Mouse (Mus musculus) olfactory bulb, adult 2 months (tissue): ENCODE measurements at regions not wholly inside any gene's neighbourhood (a gene's known extent, or its start where the extent isn't known, plus 50 kb on each side); places are given as distances from the start of the nearest gene placed in this dataset.

Experiments used
- H3K27ac ChIP-seq: fragments of 200-500 bp; 2 replicates; pipeline ENCODE4 v1.5.1; 2012; ENCODE audit warnings: low read depth, low read length; ENCODE audit not compliant: insufficient read depth
- H3K4me1 ChIP-seq: fragments of 200-500 bp; 2 replicates; pipeline ENCODE4 v1.6.1; 2012; ENCODE audit warnings: low read length; ENCODE audit not compliant: control insufficient read depth, insufficient read depth
- H3K4me3 ChIP-seq: fragments of 200-500 bp; 2 replicates; pipeline ENCODE4 v1.5.1; 2012; ENCODE audit warnings: mild to moderate bottlenecking, low read depth, low read length, moderate library complexity; ENCODE audit not compliant: insufficient read depth
- CTCF ChIP-seq: fragments of 200-500 bp; IDR thresholded peaks from 2 replicates; pipeline ENCODE4 v1.5.1; 2012; ENCODE audit warnings: low read depth, mild to moderate bottlenecking, low read length, moderate library complexity; ENCODE audit not compliant: insufficient read depth
- POLR2A ChIP-seq: fragments of 200-500 bp; IDR thresholded peaks from 2 replicates; pipeline ENCODE4 v1.6.1; 2012; ENCODE audit warnings: mild to moderate bottlenecking, low read depth, low read length, moderate library complexity; ENCODE audit not compliant: insufficient read depth
- WGBS: fragments of 180-500 bp; shearing (Covaris S2); methylation state at CpG from one replicate; pipeline ENCODE4 v1.1.7; 2018; 5-methylcytosine and 5-hydroxymethylcytosine counted together

- Histone ChIP-seq H3K27ac (no peak overlapping the region), H3K4me3 (no peak overlapping the region), H3K4me1 (no peaks in the 10 kb centered on the region)
- TF ChIP-seq POLR2A (no peak), CTCF (no peak)
These were observed 1170.7 kb upstream of the Sel1l start for GRCm38 (mm10) chr12:93019633-93020032.

- Histone ChIP-seq H3K27ac (no peak overlapping the region), H3K4me1 (no peaks in the 10 kb centered on the region), H3K4me3 (no peak overlapping the region)
- TF ChIP-seq CTCF: no peak
- TF ChIP-seq POLR2A: no peak
These were observed 1162.6 kb upstream of the Sel1l start for GRCm38 (mm10) chr12:93011583-93011982.

- no peaks in the 10 kb centered on the region for H3K4me1 ChIP-seq
- no peak overlapping the region for H3K4me3 ChIP-seq
- no peak overlapping the region for H3K27ac ChIP-seq
- WGBS: 65% methylated on average over 2 of the region's 2 CpGs
- TF ChIP-seq POLR2A (no peak), CTCF (no peak)
These were observed 1157.9 kb upstream of the Sel1l start for GRCm38 (mm10) chr12:93006844-93007365.

GRCm38 (mm10) chr12:93003125-93003524 is 1154.2 kb upstream of the Sel1l start:
- Histone ChIP-seq H3K27ac (no peak overlapping the region), H3K4me3 (no peak overlapping the region), H3K4me1 (no peaks in the 10 kb centered on the region)
- TF ChIP-seq POLR2A (no peak), CTCF (no peak)
- WGBS: 89% methylated on average over 4 of the region's 4 CpGs

GRCm38 (mm10) chr12:92975698-92976097 is 1126.7 kb upstream of the Sel1l start:
- TF ChIP-seq POLR2A (no peak), CTCF (no peak)
- no peaks in the 10 kb centered on the region for H3K4me1 ChIP-seq
- 47% methylated on average over 3 of the region's 3 CpGs for WGBS
- H3K4me3 ChIP-seq: no peak overlapping the region
- no peak overlapping the region for H3K27ac ChIP-seq

- 97% methylated on average over 3 of the region's 3 CpGs for WGBS
- no peak overlapping the region for H3K27ac ChIP-seq
- H3K4me1 ChIP-seq: no peaks in the 10 kb centered on the region
- no peak for TF ChIP-seq CTCF
- TF ChIP-seq POLR2A: no peak
- no peak overlapping the region for H3K4me3 ChIP-seq
These were observed 1095.4 kb upstream of the Sel1l start for GRCm38 (mm10) chr12:92944352-92944751.

- WGBS: 68% methylated on average over 2 of the region's 2 CpGs
- H3K4me3 ChIP-seq: no peak overlapping the region
These were observed 1078.6 kb upstream of the Sel1l start for GRCm38 (mm10) chr12:92927591-92927990.

GRCm38 (mm10) chr12:92926942-92927341 is 1078.0 kb upstream of the Sel1l start:
- H3K4me3 ChIP-seq: no peak overlapping the region
- H3K4me1 ChIP-seq: no peaks in the 10 kb centered on the region
- 31% methylated on average over 1 of the region's 1 CpGs for WGBS
- no peak overlapping the region for H3K27ac ChIP-seq
- no peak for TF ChIP-seq CTCF
- no peak for TF ChIP-seq POLR2A

More at GRCm38 (mm10) chr12:92927591-92927990, 1078.6 kb upstream of the Sel1l start:
- TF ChIP-seq CTCF: no peak
- no peak for TF ChIP-seq POLR2A
- Histone ChIP-seq H3K4me1 (no peaks in the 10 kb centered on the region), H3K27ac (no peak overlapping the region)

GRCm38 (mm10) chr12:92919920-92920319 is 1071.0 kb upstream of the Sel1l start:
- no peak overlapping the region for H3K4me3 ChIP-seq
- H3K27ac ChIP-seq: no peak overlapping the region
- TF ChIP-seq CTCF: no peak
- no peaks in the 10 kb centered on the region for H3K4me1 ChIP-seq
- 84% methylated on average over 3 of the region's 3 CpGs for WGBS

- H3K4me1 ChIP-seq: no peaks in the 10 kb centered on the region
- 84% methylated on average over 3 of the region's 3 CpGs for WGBS
- no peak overlapping the region for H3K27ac ChIP-seq
- TF ChIP-seq CTCF (no peak), POLR2A (no peak)
- no peak overlapping the region for H3K4me3 ChIP-seq
These were observed 1067.3 kb upstream of the Sel1l start for GRCm38 (mm10) chr12:92916267-92916666.
